Mouse (Mus musculus): ENCODE data around the gene Gsk3b.

Gsk3b gene

DNA sequence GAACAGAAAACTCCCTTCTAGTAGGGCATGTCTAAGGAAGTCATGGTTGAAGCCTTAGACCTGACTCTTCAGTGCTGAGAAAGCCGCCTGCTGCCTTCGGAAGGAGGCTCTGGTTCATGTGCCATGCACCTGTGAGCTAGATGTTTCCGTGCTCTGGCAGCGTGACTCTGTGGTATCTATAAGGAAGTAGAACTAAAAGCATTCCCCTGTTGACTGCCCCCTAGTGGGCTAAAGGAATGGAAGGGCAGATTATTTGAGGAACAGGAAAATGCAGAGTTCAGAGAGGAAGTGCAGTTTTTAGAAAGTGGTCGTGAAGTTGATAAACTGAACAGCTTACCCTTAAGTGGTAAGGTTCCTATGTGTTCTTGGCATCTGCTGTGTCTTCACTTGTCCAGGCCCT lies 150.9 kb downstream of the Gsk3b start:
- Histone ChIP-seq H3K27me3 (ENCODE audit: insufficient read depth, low read length) (no peaks in the 10 kb centered on the region), H3K4me1 (replicated peaks; ENCODE audit: low read depth, low read length) (peaks cover 23% of the 10 kb centered on the region), H3K4me3 (replicated peaks; ENCODE audit: low read length) (no peak overlapping the region), H3K36me3 (ENCODE audit: insufficient read depth, low read length) (peaks cover 14% of the 10 kb centered on the region), H3K9me3 (ENCODE audit: low read length) (no peaks in the 10 kb centered on the region)
- TF ChIP-seq CTCF (conservative IDR thresholded peaks at IDR 0.05; ENCODE audit: low read length) (peak; percentile 91), POU5F1 (IDR thresholded peaks at IDR 0.05; ENCODE audit: borderline replicate concordance, low read length) (no peak), NANOG (IDR thresholded peaks at IDR 0.05; ENCODE audit: borderline replicate concordance, low read length) (no peak)

DNA sequence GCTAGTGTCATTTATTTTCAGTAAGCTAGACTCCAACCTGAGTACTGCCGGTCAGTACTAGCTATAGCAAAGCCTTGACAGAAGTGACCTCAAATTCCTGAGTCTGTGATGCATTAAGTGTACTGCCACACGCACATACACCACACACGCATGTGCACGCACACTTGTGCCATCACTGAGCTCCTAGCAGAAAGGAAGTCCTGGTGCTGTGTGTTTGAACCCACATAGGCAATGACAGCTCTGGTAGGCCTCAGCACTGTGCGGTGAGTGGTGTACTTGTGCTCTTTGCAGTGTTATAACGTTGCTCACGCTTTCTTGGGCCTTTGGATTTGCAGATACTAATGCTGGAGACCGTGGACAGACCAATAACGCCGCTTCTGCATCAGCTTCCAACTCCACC lies 151.4 kb downstream of the Gsk3b start:
- TF ChIP-seq POU5F1 (IDR thresholded peaks at IDR 0.05; ENCODE audit: borderline replicate concordance, low read length) (no peak), CTCF (conservative IDR thresholded peaks at IDR 0.05; ENCODE audit: low read length) (no peak), NANOG (IDR thresholded peaks at IDR 0.05; ENCODE audit: borderline replicate concordance, low read length) (no peak)
- Histone ChIP-seq H3K4me3 (replicated peaks; ENCODE audit: low read length) (no peak overlapping the region), H3K36me3 (ENCODE audit: insufficient read depth, low read length) (peaks cover 14% of the 10 kb centered on the region), H3K27me3 (ENCODE audit: insufficient read depth, low read length) (no peaks in the 10 kb centered on the region), H3K4me1 (replicated peaks; ENCODE audit: low read depth, low read length) (peaks cover 23% of the 10 kb centered on the region), H3K9me3 (ENCODE audit: low read length) (no peaks in the 10 kb centered on the region)

DNA sequence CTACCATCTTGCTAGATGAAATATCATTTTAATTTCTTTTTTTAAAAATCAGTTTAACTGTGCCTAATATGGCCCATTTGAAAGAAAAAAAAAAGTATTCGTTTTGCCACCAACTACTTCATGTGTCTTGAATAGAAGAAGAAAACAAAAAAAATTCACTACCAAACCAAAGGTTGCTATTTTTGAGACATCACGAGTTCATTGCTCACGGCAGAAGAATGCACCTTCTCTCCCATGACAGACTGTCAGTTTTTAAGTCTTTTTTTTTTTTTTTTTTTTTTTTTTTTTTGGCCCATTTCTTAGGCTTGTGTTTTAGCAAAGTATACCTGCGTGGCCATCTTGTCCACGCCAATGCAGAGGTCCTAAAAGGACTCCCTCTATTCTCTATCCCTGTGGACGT lies 155.3 kb downstream of the Gsk3b start:
- Histone ChIP-seq H3K27me3 (ENCODE audit: insufficient read depth, low read length) (0 out of 2 replicates have a peak, but pooled peaks cover 4% of the 10 kb centered on the region), H3K9me3 (ENCODE audit: low read length) (no peaks in the 10 kb centered on the region), H3K4me3 (replicated peaks; ENCODE audit: low read length) (no peak overlapping the region), H3K4me1 (replicated peaks; ENCODE audit: low read depth, low read length) (peaks cover 33% of the 10 kb centered on the region), H3K36me3 (ENCODE audit: insufficient read depth, low read length) (peaks cover 9% of the 10 kb centered on the region)
- no peak for TF ChIP-seq NANOG (IDR thresholded peaks at IDR 0.05; ENCODE audit: borderline replicate concordance, low read length)
- TF ChIP-seq CTCF (conservative IDR thresholded peaks at IDR 0.05; ENCODE audit: low read length) = no peak
- no peak for TF ChIP-seq POU5F1 (IDR thresholded peaks at IDR 0.05; ENCODE audit: borderline replicate concordance, low read length)

DNA sequence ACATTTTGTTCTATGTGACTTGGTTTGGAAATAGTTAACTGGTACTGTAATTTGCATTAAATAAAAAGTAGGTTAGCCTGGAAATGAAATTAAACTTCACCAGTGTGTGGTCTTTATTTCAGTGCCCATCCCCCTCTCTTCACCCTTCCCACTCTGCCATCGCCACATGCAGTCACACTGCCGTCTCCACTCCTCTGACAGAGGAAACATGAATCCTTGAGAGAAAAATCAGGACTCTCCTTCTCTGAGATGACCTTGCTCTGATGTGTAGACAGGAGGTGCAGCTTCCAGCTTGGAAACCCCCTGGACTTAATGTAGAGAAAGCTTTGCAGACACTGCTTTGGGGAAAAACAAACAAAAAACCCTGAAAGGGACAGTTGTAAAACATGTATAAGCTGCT lies 156.6 kb downstream of the Gsk3b start:
- Histone ChIP-seq H3K9me3 (ENCODE audit: low read length) (no peaks in the 10 kb centered on the region), H3K4me1 (replicated peaks; ENCODE audit: low read depth, low read length) (peaks cover 29% of the 10 kb centered on the region), H3K27me3 (ENCODE audit: insufficient read depth, low read length) (peaks cover 9% of the 10 kb centered on the region; the same call in 1 of the 2 replicates), H3K4me3 (replicated peaks; ENCODE audit: low read length) (no peak overlapping the region), H3K36me3 (ENCODE audit: insufficient read depth, low read length) (peaks cover 5% of the 10 kb centered on the region)
- no peak for TF ChIP-seq CTCF (conservative IDR thresholded peaks at IDR 0.05; ENCODE audit: low read length)

DNA sequence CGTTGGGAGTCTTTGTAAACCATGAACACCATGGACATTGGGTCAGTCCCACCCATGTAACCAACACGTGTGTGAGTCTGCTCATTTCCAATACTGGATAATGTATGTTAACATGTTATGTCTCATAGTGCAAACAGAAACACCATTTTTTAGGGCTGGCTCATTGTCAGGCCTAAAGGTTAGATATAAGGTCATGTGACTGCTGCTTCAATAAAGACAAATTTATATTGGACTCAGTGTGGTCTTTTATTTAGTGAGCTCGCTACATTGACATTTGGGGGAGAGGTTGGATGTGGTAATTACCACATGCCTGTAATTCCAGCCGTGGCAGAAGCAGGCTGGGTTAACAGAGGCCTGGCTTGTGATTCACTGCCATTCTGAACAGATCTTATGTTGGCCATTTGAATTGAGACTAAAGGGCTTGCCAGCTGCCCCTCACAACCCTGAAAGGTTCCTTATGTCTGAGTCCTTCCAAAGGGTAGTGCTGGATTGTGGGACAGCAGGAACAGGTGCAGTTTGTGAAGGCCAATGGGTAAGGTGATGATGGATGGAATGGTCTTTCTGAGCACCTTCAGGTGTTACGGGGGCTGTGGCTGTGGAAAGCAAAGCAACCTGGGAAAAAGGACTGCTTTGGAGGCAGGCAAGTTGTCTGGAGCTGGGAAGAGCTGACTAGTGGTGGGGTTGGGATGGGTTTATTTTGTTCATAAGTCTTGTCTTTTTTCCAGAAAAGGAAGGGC lies 157.2 kb downstream of the Gsk3b start:
- H3K36me3 ChIP-seq (ENCODE audit: insufficient read depth, low read length) = peaks cover 4% of the 10 kb centered on the region; the same call in 1 of the 2 replicates
- H3K9me3 ChIP-seq (ENCODE audit: low read length) = no peaks in the 10 kb centered on the region
- H3K4me1 ChIP-seq (replicated peaks; ENCODE audit: low read depth, low read length) = peaks cover 29% of the 10 kb centered on the region
- TF ChIP-seq NANOG (IDR thresholded peaks at IDR 0.05; ENCODE audit: borderline replicate concordance, low read length) = no peak
- no peak for TF ChIP-seq CTCF (conservative IDR thresholded peaks at IDR 0.05; ENCODE audit: low read length)
- TF ChIP-seq POU5F1 (IDR thresholded peaks at IDR 0.05; ENCODE audit: borderline replicate concordance, low read length) = no peak
- H3K4me3 ChIP-seq (replicated peaks; ENCODE audit: low read length) = no peak overlapping the region
- peaks cover 16% of the 10 kb centered on the region for H3K27me3 ChIP-seq (ENCODE audit: insufficient read depth, low read length)

DNA sequence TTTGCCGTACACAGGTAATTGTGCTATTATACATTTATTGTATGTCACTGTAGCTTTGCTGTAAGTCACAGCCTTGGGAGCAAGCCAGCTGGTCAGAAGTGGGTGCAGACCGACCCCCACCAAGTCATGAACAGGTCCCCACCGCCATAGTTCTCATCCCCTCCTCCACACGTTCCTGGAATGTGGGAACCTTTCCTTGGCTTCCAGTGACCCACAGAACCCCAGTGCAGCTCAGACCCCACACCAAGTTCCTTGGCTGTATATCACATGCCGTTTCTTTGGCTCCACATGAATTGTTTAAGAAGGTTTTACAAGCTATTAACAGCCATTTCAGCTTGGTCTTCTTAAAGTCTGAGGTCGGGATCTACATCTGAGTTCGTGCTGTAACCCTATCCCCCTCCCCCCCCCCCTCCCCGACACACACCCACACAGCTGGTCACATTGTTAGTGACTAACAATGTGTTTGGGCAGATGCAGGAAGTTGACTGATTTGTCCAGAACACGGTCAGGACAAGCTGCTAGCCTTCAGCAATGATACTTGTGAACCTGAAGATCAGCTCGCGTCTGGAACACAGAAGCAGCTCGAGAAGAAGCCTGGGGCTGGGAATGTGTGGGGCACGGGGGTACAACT lies 159.6 kb downstream of the Gsk3b start:
- H3K4me1 ChIP-seq (replicated peaks; ENCODE audit: low read depth, low read length) = peaks cover 19% of the 10 kb centered on the region
- TF ChIP-seq POU5F1 (IDR thresholded peaks at IDR 0.05; ENCODE audit: borderline replicate concordance, low read length) = no peak
- no peak for TF ChIP-seq NANOG (IDR thresholded peaks at IDR 0.05; ENCODE audit: borderline replicate concordance, low read length)
- TF ChIP-seq CTCF (conservative IDR thresholded peaks at IDR 0.05; ENCODE audit: low read length) = no peak
- H3K9me3 ChIP-seq (ENCODE audit: low read length) = no peaks in the 10 kb centered on the region
- no peaks in the 10 kb centered on the region for H3K36me3 ChIP-seq (ENCODE audit: insufficient read depth, low read length)
- no peak overlapping the region for H3K4me3 ChIP-seq (replicated peaks; ENCODE audit: low read length)
- peaks cover 40% of the 10 kb centered on the region for H3K27me3 ChIP-seq (ENCODE audit: insufficient read depth, low read length)

DNA sequence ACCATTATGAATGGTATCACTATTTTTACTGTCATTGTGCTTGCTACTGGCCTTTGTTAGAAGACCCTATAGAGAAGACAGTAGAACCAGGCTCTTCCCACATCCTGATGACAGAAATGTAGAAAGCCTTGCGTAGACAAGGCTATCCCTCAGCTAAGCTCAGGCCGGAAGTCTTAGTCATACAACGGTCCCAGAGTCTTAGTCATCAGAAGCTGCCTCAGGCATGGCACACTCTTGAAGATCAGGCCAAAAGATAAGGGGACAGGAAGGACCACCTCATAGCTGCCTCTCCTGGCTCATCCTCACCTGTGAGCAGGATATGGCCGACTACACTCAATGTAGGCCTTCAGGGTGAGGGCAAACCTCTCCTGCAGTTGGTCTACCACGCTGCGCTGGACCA lies 161.7 kb downstream of the Gsk3b start:
- Histone ChIP-seq H3K4me3 (replicated peaks; ENCODE audit: low read length) (no peak overlapping the region), H3K36me3 (ENCODE audit: insufficient read depth, low read length) (no peaks in the 10 kb centered on the region), H3K9me3 (ENCODE audit: low read length) (no peaks in the 10 kb centered on the region), H3K4me1 (replicated peaks; ENCODE audit: low read depth, low read length) (peaks cover 27% of the 10 kb centered on the region), H3K27me3 (ENCODE audit: insufficient read depth, low read length) (peaks cover 59% of the 10 kb centered on the region)
- no peak for TF ChIP-seq POU5F1 (IDR thresholded peaks at IDR 0.05; ENCODE audit: borderline replicate concordance, low read length)
- TF ChIP-seq NANOG (IDR thresholded peaks at IDR 0.05; ENCODE audit: borderline replicate concordance, low read length) = no peak
- TF ChIP-seq CTCF (conservative IDR thresholded peaks at IDR 0.05; ENCODE audit: low read length) = no peak

DNA sequence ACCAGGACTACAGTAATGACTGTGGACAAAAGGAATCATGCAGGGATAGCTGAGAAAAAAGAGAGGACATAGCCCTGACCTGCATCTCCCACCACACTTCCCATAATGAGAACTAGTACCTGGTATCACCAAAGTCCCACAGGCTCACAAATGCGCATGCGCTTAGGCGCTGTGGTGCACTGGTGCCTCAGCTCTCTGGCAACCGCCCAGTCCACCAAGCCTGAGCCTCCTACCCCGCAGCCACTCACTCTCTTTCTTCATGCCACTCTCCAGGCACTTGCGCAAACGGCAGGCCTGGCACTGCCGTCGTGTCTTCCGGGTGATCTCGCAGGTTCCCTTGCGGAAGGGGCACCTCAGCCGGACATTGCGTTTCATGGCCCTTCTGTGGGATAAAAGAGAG lies 165.2 kb downstream of the Gsk3b start:
- Histone ChIP-seq H3K4me3 (replicated peaks; ENCODE audit: low read length) (peak overlapping the region; percentile 75), H3K27me3 (ENCODE audit: insufficient read depth, low read length) (peaks cover 70% of the 10 kb centered on the region), H3K4me1 (replicated peaks; ENCODE audit: low read depth, low read length) (peaks cover 18% of the 10 kb centered on the region), H3K36me3 (ENCODE audit: insufficient read depth, low read length) (no peaks in the 10 kb centered on the region), H3K9me3 (ENCODE audit: low read length) (no peaks in the 10 kb centered on the region)
- TF ChIP-seq NANOG (IDR thresholded peaks at IDR 0.05; ENCODE audit: borderline replicate concordance, low read length) (no peak), CTCF (conservative IDR thresholded peaks at IDR 0.05; ENCODE audit: low read length) (no peak), POU5F1 (IDR thresholded peaks at IDR 0.05; ENCODE audit: borderline replicate concordance, low read length) (no peak)
